Mouse (Mus musculus) MEL (cell line): ENCODE results near the gene Acoxl. TPM values are rescaled to one million over a fixed set of nuclear protein-coding genes. Genes with fewer than 3 reads are reported as not detected.

Experiments
- DNase-seq: peaks from one replicate; pipeline ENCODE4 v3.0.0; 2011; ENCODE audit warnings: low read depth, low spot score
- H3K27ac ChIP-seq: 2 replicates; pipeline ENCODE4 v1.5.1; 2012; ENCODE audit warnings: low read depth, mild to moderate bottlenecking, control low read depth, low read length, moderate library complexity; ENCODE audit not compliant: control insufficient read depth
- H3K27me3 ChIP-seq, 2 experiments: fragments of 150-350 bp in 1 of 2; sonication (generic) in 1 of 2; 2 replicates each; pipeline ENCODE4 v1.6.1; 2012; ENCODE audit warnings: low read length in 2 of 2, mild to moderate bottlenecking in 2 of 2, improper control_type of control experiment in 1 of 2, moderate library complexity in 1 of 2; ENCODE audit not compliant: insufficient read depth in 2 of 2, control insufficient read depth in 1 of 2
- H3K36me3 ChIP-seq, 2 experiments: 2 replicates each; pipeline ENCODE4 v1.6.1; 2012 to 2014; ENCODE audit warnings: low read length in 2 of 2, improper control_type of control experiment in 1 of 2, inconsistent platforms in 1 of 2, mild to moderate bottlenecking in 1 of 2; ENCODE audit not compliant: insufficient read depth in 2 of 2, control insufficient read depth in 1 of 2
- H3K4me1 ChIP-seq, 2 experiments: fragments of 150-350 bp in 1 of 2; sonication (generic) in 1 of 2; 2 replicates each; pipeline ENCODE4 v1.6.1; 2012; ENCODE audit warnings: low read length in 2 of 2, improper control_type of control experiment in 1 of 2, mild to moderate bottlenecking in 1 of 2; ENCODE audit not compliant: insufficient read depth in 2 of 2, control insufficient read depth in 1 of 2
- H3K4me3 ChIP-seq, 2 experiments: fragments of 150-350 bp in 1 of 2; sonication (generic) in 1 of 2; 2 replicates each; pipeline ENCODE4 v1.5.1; 2012; ENCODE audit warnings: low read depth in 2 of 2, low read length in 2 of 2, mild to moderate bottlenecking in 2 of 2, moderate library complexity in 2 of 2, control low read depth in 1 of 2, improper control_type of control experiment in 1 of 2; ENCODE audit not compliant: control insufficient read depth in 1 of 2, insufficient read depth in 1 of 2
- H3K79me2 ChIP-seq: 2 replicates; pipeline ENCODE4 v1.6.1; 2012; ENCODE audit warnings: mild to moderate bottlenecking, low read length, moderate library complexity; ENCODE audit not compliant: control insufficient read depth, poor library complexity, insufficient read depth
- H3K9ac ChIP-seq: 2 replicates; pipeline ENCODE4 v1.6.1; 2012; ENCODE audit warnings: low read depth, mild to moderate bottlenecking, control low read depth, low read length, moderate library complexity; ENCODE audit not compliant: control insufficient read depth, poor library complexity, severe bottlenecking
- H3K9me3 ChIP-seq: fragments of 150-350 bp; sonication (generic); replicated peaks from 2 replicates; pipeline ENCODE4 v1.6.1; 2012; ENCODE audit warnings: mild to moderate bottlenecking, low read length, improper control_type of control experiment, moderate library complexity; ENCODE audit not compliant: insufficient read depth
- BHLHE40 ChIP-seq: IDR thresholded peaks from 2 replicates; pipeline ENCODE4 v1.6.1; 2012; ENCODE audit warnings: low read depth, mild to moderate bottlenecking, inconsistent platforms, low read length, improper control_type of control experiment, borderline replicate concordance
- CHD1 ChIP-seq: IDR thresholded peaks from 2 replicates; pipeline ENCODE4 v1.6.1; 2012; ENCODE audit warnings: low read depth, mild to moderate bottlenecking, inconsistent platforms, low read length, improper control_type of control experiment
- CTCF ChIP-seq, 3 experiments: IDR thresholded peaks in 2 of 3; conservative IDR thresholded peaks in 1 of 3; 2 replicates each; pipeline ENCODE4 v1.5.1; 2011 to 2012; ENCODE audit warnings: low read length in 3 of 3, low read depth in 2 of 3, mild to moderate bottlenecking in 2 of 3, improper control_type of control experiment in 1 of 3, inconsistent platforms in 1 of 3, mixed read lengths in 1 of 3, moderate library complexity in 1 of 3; ENCODE audit not compliant: control insufficient read depth in 1 of 3, insufficient read depth in 1 of 3, poor library complexity in 1 of 3, severe bottlenecking in 1 of 3
- E2F4 ChIP-seq: IDR thresholded peaks from 2 replicates; pipeline ENCODE4 v1.6.1; 2011; ENCODE audit warnings: low read depth, low read length, improper control_type of control experiment, borderline replicate concordance
- EP300 ChIP-seq, 2 experiments: IDR thresholded peaks; 2 replicates each; pipeline ENCODE4 v1.6.1; 2011; ENCODE audit warnings: improper control_type of control experiment in 2 of 2, low read length in 2 of 2, low read depth in 1 of 2, mild to moderate bottlenecking in 1 of 2
- HCFC1 ChIP-seq: IDR thresholded peaks from 2 replicates; pipeline ENCODE4 v1.6.1; 2012; ENCODE audit warnings: low read depth, mild to moderate bottlenecking, inconsistent platforms, low read length, improper control_type of control experiment, moderate library complexity
- KAT2A ChIP-seq: conservative IDR thresholded peaks from 2 replicates; pipeline ENCODE4 v1.6.1; 2012; ENCODE audit warnings: low read depth, low read length, improper control_type of control experiment, inconsistent platforms
- MAX ChIP-seq: IDR thresholded peaks from 2 replicates; pipeline ENCODE4 v1.6.1; 2011; ENCODE audit warnings: low read length, improper control_type of control experiment
- MAZ ChIP-seq: IDR thresholded peaks from 2 replicates; pipeline ENCODE4 v1.6.1; 2012; ENCODE audit warnings: low read depth, mild to moderate bottlenecking, inconsistent platforms, low read length, improper control_type of control experiment
- MEF2A ChIP-seq: IDR thresholded peaks from 2 replicates; pipeline ENCODE4 v1.6.1; 2014; ENCODE audit warnings: low read depth, mild to moderate bottlenecking, inconsistent platforms, low read length, improper control_type of control experiment; ENCODE audit not compliant: poor library complexity, insufficient replicate concordance, severe bottlenecking; ENCODE audit errors: extremely low read depth
- MYC ChIP-seq: IDR thresholded peaks from 2 replicates; pipeline ENCODE4 v1.6.1; 2011; ENCODE audit warnings: low read depth, mild to moderate bottlenecking, low read length, improper control_type of control experiment, moderate library complexity
- POLR2AphosphoS2 ChIP-seq: IDR thresholded peaks from 2 replicates; pipeline ENCODE4 v1.6.1; 2011; ENCODE audit warnings: low read length, improper control_type of control experiment
- POLR2AphosphoS5 ChIP-seq: IDR thresholded peaks from 2 replicates; pipeline ENCODE4 v1.6.1; 2012; ENCODE audit warnings: low read depth, borderline replicate concordance, mild to moderate bottlenecking, inconsistent platforms, low read length, moderate library complexity, mixed read lengths
- RCOR1 ChIP-seq: IDR thresholded peaks from 2 replicates; pipeline ENCODE4 v1.6.1; 2012; ENCODE audit warnings: low read depth, mild to moderate bottlenecking, inconsistent platforms, low read length, improper control_type of control experiment
- SMC3 ChIP-seq: IDR thresholded peaks from 2 replicates; pipeline ENCODE4 v1.6.1; 2011; ENCODE audit warnings: low read depth, low read length, improper control_type of control experiment
- TAL1 ChIP-seq: IDR thresholded peaks from 2 replicates; pipeline ENCODE4 v1.6.1; 2012; ENCODE audit warnings: mild to moderate bottlenecking, inconsistent platforms, low read length, moderate library complexity, mixed read lengths
- TBP ChIP-seq: IDR thresholded peaks from 2 replicates; pipeline ENCODE4 v1.8.0; 2011; ENCODE audit warnings: low read depth, low read length, improper control_type of control experiment
- USF2 ChIP-seq, 2 experiments: IDR thresholded peaks; 2 replicates each; pipeline ENCODE4 v1.6.1; 2011 to 2012; ENCODE audit warnings: improper control_type of control experiment in 2 of 2, low read length in 2 of 2, borderline replicate concordance in 1 of 2, inconsistent platforms in 1 of 2, low read depth in 1 of 2, mild to moderate bottlenecking in 1 of 2; ENCODE audit not compliant: insufficient read depth in 1 of 2
- ZC3H11A ChIP-seq: IDR thresholded peaks from 2 replicates; pipeline ENCODE4 v1.6.1; 2012; ENCODE audit warnings: low read depth, mild to moderate bottlenecking, inconsistent platforms, low read length, improper control_type of control experiment
- ZNF384 ChIP-seq: IDR thresholded peaks from 2 replicates; pipeline ENCODE4 v1.6.1; 2012; ENCODE audit warnings: low read depth, mild to moderate bottlenecking, inconsistent platforms, low read length, improper control_type of control experiment
- polyA plus RNA-seq, 2 experiments: library from polyadenylated mRNA; stranded (reverse) in 1 of 2; unstranded in 1 of 2; fragments of >175 nt in 1 of 2; fragments of >200 nt in 1 of 2; gene quantifications; 2 replicates each; pipeline versions ENCODE4 v1.2.1 to v1.2.4; 2012; ENCODE audit warnings: low replicate concordance in 2 of 2, low read depth in 1 of 2; ENCODE audit not compliant: insufficient read length in 2 of 2, insufficient read depth in 1 of 2, missing spikeins in 1 of 2
- total RNA-seq: library from RNA; depleted of rRNA; stranded (reverse); fragments of 300-350 nt; gene quantifications from 2 replicates; pipeline ENCODE4 v1.2.3, GENCODE M21; 2012

Acoxl gene
- total and polyA plus RNA-seq, 3 experiments, result 0.31 to 0.39 TPM; not detected in 1

GRCm38 (mm10) chr2:128041066-128041750 is 202.5 kb downstream of the Acoxl start:
- TF ChIP-seq TAL1 (no peak), MEF2A (no peak), BHLHE40 (no peak), EP300 (IDR thresholded peaks at IDR 0.05; ENCODE audit: low read depth in 1 of 2, low read length in 2 of 2) (no peak), MYC (no peak), MAX (no peak), HCFC1 (no peak), E2F4 (no peak), SMC3 (no peak), TBP (no peak), RCOR1 (no peak), KAT2A (no peak), CTCF (IDR thresholded peaks at IDR 0.05 in 2 of 3, conservative IDR thresholded peaks at IDR 0.05 in 1 of 3; ENCODE audit: control insufficient read depth in 1 of 3, insufficient read depth in 1 of 3, low read depth in 2 of 3, low read length in 3 of 3, poor library complexity in 1 of 3, severe bottlenecking in 1 of 3) (no peak), MAZ (no peak), ZNF384 (no peak), USF2 (IDR thresholded peaks at IDR 0.05; ENCODE audit: borderline replicate concordance in 1 of 2, insufficient read depth in 1 of 2, low read depth in 1 of 2, low read length in 2 of 2) (no peak), POLR2AphosphoS2 (no peak), ZC3H11A (no peak)
- no peak overlapping the region for H3K9ac ChIP-seq

GRCm38 (mm10) chr2:128046454-128046853 is 207.8 kb downstream of the Acoxl start:
- H3K79me2 ChIP-seq, result no peaks in the 10 kb centered on the region
- DNase-seq, result no peak
- TF ChIP-seq CHD1 (no peak), POLR2AphosphoS5 (peak; percentile 71; the same call in 1 of the 2 replicates)
- no peak overlapping the region for H3K27ac ChIP-seq
- H3K36me3 ChIP-seq, result no peaks in the 10 kb centered on the region
- no peak overlapping the region for H3K9ac ChIP-seq
- no peak overlapping the region for H3K4me3 ChIP-seq
- no peaks in the 10 kb centered on the region; a peak in 1 of 4 replicates for H3K27me3 ChIP-seq
- H3K4me1 ChIP-seq, result peaks cover 0 to 4% of the 10 kb centered on the region in 2 experiments; a peak in 1 of 4 replicates
- no peaks in the 10 kb centered on the region for H3K9me3 ChIP-seq

More at GRCm38 (mm10) chr2:128041066-128041750, 202.5 kb downstream of the Acoxl start:
- Histone ChIP-seq H3K4me1 (peaks cover 0 to 9% of the 10 kb centered on the region in 2 experiments; a peak in 1 of 4 replicates), H3K36me3 (no peaks in the 10 kb centered on the region), H3K9me3 (no peaks in the 10 kb centered on the region), H3K79me2 (no peaks in the 10 kb centered on the region), H3K27me3 (no peaks in the 10 kb centered on the region), H3K27ac (0 out of 2 replicates have a peak overlapping the region, but pooled peaks have one; percentile 2), H3K4me3 (no peak overlapping the region)
- DNase-seq, result peak; percentile 81
